Mouse (Mus musculus): ENCODE data around the gene Hps6.

The Hps6 gene

DNA sequence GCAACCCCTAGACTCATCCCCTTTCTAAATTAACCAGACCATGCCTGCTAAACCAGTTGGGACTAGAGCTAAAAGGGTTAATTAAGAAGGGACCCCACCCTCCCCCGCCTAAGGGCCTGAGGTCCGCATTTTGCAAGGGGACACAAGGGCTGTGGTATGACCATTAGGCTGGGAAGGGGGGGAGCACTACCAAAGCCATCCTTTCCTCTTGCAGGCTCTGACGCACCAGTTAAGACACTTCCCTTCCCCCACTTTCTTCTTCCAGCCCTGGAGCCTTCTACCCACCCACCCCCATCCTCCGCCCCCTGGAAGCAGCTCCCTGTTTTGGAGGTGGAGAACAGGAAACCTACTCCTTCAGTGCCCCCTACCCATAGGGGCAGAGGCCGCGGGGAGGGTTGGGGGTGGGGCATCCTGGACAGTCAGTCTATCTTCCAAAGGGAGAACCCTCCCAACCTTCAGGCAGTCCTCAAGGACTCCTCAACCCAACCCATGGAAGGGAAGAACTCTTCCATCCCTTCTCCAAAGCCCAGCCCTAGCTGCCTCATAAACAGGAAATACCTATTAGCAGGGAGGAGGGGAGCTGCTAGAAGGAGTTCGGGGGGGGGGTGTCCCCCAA lies 42.5 kb downstream of the Hps6 start:
- peak; percentile 41 for DNase-seq

DNA sequence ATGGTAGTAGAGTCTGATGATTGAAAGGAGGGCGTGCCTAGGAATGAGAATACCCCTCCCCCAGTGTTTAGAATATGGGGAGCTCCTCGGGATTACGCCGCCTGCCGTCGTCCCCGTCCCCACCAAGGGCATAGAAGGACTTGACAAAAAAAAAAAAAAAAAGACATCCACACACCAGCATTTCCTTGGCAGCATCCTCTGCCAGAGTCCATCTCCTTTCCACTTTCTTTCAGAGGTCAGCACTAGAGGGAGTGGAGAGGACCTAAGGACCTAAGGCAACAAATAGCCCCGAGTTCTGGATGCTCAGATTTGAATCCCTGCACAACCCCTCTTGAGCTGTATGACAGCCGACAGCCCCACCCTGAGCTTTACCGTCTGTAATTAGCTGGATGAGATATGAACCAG lies 43.3 kb downstream of the Hps6 start:
- DNase-seq, result no peak

GRCm38 (mm10) chr19:46047426-46047825 lies 44.1 kb downstream of the Hps6 start:
- no peak for DNase-seq

DNA sequence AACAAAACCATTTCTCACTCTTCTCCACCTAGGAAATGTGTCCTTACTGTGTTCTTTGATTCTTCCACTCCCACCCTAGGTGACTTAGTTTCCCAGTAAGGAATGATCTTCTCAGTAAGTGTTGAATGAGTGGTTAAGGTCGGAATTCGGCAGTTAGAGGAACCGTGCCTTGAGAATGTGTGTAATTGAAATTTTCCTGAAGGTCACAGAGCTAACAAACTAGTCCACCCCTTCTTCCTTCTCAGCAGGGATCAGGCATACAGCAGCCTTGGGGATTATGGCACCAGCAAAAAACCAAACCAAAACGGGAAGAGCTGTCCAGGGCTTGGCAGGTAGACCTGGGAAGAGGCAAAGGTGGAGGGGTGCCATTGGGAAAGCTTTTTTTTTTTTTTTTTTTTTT lies 45.8 kb downstream of the Hps6 start:
- DNase-seq, result no peak

DNA sequence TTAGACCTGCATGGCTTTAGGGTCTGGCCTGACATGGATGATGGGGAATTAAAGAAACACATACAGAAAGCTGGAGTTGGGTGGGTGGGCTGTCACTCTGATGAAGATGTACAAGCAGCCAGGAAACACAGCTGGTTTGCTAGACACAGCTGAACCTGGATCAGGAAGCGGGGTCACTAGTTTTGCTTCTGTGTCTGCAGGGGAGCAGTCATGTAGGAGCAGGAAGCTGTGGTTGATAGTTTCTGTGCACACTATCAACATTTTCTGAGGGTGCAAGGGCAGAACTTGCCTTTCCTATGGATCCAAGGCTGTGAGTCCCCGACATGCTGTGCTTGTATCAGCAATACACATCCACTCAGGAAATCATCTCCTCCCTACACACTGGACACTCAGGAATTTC lies 47.2 kb downstream of the Hps6 start:
- peak; percentile 59 for DNase-seq
